Mouse (Mus musculus) hematopoietic stem cell, adult 5-6 weeks (primary cell): ENCODE measurements at regions not wholly inside any gene's neighbourhood (a gene's known extent, or its start where the extent isn't known, plus 50 kb on each side); places are given as distances from the start of the nearest gene placed in this dataset.
A peak's percentile ranks its signal among the peaks of the same experiment; 100 is the strongest.

ENCODE experiments used
- ATAC-seq, 2 experiments: fragments of 125-278 bp in 1 of 2; replicated peaks in 1 of 2; 2 replicates each; pipeline ENCODE4 v1.8.0; 2016 to 2017; ENCODE audit warnings: inconsistent platforms in 2 of 2, mild to moderate bottlenecking in 2 of 2, moderate number of reproducible peaks in 2 of 2, low read depth in 1 of 2, moderate TSS enrichment in 1 of 2; ENCODE audit not compliant: low FRiP score in 2 of 2, poor library complexity in 2 of 2, severe bottlenecking in 2 of 2, insufficient read depth in 1 of 2, low TSS enrichment in 1 of 2

DNA sequence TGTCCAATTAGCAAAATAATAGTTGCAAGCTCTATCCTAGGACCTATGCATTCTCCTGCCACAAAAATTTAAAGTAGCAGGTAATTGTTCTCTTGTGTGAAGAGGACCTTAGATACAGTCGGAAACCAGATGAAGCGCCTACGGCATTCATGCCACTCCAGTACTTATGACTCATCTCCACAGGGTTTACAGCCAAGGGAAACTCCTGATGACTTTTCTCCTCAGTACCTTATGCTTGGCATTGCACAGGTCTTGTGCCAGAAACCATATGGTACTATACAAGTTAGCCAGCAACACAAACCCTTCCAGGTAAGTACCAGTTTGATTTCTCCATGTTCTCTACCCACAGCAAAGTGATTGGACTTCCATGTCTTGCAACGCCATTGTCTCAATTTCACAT is 606.3 kb upstream of the Dmac1 start:
- ATAC-seq, result no peak

DNA sequence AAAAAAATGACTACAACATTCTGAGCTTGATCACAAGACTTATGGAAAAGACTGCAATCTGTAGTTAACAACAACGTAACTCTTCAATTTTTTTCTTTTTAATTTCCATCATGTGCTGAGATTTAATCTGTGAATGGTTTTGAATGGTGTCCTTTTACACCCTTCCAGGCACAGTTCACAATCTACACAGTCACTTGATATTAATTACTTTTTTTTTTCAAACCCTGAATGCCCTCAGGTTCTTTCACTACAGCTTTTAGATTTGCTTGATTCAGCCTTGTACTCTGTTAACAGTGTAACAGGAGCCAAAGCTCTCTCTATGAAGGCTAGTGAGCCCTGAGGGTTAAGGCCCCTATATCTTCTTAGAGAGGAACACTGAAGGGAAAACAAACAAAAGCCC is 591.7 kb upstream of the Dmac1 start:
- no peak for ATAC-seq

DNA sequence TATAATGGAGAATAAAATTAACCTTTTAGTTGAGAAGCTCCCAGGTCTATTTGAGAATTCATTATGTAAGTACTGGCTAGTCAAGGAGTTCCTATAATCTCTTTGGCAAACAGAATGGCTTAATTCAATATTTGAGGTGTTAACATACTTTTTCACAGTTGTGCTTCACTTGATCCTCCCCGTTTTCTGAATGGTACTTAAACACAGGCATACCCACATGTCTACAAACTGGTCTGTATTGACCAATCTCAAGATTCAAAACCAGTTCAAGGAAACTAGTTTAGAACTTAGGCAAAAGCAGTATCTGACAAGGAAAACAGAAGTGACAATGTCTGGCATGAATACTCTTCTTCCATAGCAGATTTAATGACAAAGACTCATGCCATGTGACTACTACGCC is 583.0 kb upstream of the Dmac1 start:
- no peak for ATAC-seq

DNA sequence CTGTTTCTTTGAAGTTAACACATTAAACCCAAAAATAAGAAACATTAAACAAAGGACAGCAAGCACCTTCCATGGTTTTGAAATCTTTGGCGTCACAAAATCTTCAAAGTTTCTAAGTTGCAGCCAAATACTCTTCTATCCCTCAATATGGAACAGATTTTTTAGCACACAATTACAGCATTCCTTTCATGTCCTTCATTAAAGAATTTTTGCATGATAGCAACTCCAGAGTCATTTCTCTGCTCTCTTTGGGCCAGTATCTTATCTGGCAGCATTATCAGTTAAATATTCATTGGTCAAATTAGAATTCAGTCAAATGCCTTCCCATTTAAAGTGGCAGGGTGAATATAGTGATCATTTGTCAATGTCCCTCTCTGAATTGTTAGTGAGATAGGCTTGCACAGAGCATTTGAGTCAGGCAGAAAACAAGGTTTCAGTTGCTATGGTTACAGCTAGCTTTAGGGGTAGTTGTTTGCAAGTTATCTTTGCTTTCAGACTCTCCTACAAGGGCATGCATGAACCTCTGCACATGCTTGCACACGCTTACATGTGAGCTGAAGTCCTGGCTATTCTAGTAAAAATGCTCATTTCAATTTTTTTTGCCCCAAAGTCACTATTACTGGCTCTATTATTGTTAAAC is 579.8 kb upstream of the Dmac1 start:
- no peak for ATAC-seq

DNA sequence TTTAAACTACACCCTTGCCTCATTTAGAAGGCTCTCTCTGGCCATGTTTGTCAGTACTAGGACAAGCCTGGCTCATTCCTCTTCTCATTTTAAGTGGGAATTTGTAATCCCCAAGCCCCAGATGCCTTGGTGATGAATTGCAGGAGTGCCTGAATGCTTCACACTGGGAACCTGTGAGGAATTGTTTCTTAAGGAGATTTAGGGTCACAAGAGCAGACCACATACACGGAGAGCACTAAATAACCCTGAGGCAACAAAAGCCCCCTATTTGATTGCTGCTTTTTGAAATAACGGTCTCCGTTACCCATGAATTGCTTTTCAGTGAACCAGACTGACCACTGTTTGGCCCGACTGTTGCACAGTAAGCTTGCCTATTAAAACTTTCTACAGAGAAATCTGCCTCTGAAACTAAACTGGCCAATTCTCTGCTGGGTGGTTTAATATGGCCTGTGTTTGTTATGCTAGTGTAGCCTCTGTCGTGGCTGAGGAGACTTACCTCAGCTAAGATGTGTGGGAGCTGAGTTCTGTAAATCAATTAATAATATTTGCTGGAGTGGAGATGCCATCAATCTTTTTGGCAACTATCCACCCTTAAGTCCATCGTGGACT is 577.7 kb upstream of the Dmac1 start:
- no peak for ATAC-seq

DNA sequence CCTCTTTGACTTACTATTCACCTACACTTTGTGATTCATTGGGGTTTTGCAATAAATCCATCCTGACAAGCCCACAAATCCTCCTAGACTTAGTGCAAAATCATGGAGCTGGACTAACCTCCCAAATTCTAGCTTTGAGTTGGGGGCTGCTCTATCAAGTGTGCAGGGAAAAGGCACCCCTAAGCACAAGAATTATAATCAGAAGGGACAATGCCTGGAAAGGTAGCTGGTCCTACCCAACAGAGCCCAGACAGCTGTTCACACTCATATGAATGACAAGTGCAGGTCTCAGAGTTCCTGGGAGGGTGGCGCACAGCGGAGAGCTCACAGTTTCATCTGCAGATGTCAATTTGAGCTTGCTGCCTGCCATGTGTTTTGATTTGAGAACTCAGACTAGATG is 572.2 kb upstream of the Dmac1 start:
- no peak for ATAC-seq

DNA sequence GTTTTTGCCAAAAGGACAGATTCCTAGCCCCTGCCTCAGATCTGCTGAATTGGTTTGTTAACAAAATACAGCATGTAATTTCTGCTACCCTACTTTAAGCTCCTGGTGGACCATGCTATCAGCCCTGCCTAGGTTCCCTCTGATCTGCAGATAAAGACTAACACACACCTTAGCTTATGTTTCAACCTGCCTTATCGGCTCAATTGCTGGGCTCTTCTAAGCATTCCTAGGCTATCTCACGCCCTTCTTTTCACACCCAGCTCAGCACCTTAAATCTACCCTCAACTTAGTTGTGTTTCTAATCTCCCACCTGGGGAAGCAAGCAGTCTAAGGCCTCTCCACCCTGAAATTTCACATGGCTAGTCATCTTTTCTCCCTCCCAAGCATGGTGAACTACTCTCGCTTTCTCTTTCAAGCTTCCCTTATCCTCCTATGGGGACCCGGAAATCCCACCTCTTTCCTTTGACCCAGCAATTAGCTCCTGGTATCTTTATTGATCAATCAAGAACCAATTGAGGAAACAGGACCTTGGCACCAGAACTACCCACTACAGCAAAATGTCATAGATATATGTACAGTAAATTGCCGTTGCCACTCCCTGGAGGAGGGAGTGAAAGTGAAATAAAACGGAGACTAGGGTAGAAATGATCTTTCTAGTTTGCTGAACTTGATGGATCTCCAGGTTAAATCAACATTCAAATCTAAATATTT is 569.7 kb upstream of the Dmac1 start:
- no peak for ATAC-seq

DNA sequence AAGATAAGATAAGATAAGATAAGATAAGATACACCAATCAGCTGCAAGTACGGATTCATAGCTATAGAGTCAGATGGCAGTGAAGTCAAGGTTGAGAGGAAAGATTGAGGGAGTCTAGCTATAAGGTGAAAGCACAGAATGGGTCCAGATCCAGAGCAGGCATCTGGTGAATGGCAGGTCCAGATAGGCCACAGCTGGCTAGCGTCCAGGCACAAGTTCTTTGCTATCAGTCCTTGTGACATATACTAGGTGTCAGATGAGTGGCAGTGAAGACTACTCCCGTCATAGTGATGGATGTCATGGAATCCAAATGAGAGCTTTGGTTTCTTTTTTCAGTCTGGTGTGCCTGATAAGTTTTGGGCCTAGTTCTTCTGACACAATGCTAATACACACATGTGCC is 566.9 kb upstream of the Dmac1 start:
- ATAC-seq, result no peak

DNA sequence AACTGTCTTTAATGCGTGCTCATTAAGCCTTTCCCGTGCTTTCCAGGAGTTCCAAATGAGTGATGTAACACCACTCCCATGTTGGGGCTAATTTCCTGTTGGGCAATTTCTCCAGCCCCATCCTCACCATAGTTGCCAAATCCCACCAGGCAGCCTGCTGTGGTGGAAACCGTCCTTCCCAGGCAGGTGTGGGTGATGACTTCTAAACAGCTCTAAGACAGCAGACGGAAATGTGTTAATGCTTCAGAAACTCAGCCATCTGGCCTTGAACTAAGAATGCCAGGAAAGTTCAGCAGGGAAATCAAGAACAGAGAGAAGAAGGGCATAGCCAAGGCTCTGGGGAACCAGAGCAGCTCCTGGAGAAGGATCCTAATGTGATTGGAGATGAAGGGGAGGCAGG is 560.5 kb upstream of the Dmac1 start:
- no peak for ATAC-seq

DNA sequence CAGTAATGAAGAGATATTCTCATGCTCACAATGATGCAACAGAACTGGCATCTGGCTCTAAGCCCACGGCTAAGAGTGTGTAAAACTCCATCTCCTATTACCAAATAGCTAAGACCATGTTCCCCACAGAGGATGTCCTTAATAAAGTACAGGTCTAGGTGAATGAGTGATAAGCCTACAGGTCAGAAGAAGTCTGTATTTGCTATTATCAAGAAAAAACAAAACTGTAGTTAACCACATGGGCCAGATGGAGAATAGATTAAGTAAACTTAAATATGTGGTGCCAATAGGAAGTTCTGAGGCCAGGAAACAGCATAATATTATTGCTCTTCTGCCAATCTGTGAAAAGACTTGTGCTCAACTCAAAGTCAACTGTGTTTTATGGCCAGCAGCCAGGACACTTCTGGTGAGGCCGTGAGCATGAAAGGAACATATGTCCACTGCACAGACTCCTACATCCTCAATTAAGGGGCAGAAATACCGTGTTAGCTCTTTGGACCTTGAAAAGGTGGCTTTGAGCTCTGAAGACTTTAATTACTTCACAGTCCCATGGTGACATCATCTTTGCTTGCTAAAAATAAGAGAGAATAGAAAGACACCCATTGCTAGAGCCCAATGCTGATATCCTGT is 549.1 kb upstream of the Dmac1 start:
- no peak for ATAC-seq

DNA sequence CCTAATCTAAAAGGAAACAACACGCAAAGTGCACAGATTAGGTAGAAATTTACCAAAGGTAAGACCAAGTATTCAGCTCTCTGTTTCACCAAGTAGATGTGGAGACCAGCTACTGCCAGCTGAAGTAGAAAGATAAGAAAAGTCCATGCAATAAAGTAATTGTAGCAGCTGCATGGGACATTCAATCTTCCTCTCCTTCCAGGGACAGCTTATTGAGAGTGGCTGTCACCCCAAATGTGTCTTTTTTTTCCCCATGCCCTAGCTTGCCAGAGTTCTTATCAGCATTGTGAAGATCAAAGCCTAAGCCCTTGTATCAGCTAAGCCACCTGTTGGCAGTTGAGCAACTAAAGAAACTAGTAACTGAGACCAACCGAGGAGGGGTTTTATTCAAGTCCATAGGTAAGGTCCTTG is 541.1 kb upstream of the Dmac1 start:
- ATAC-seq, result peak; percentile 32 to 42; a peak in 1 of 4 replicates

DNA sequence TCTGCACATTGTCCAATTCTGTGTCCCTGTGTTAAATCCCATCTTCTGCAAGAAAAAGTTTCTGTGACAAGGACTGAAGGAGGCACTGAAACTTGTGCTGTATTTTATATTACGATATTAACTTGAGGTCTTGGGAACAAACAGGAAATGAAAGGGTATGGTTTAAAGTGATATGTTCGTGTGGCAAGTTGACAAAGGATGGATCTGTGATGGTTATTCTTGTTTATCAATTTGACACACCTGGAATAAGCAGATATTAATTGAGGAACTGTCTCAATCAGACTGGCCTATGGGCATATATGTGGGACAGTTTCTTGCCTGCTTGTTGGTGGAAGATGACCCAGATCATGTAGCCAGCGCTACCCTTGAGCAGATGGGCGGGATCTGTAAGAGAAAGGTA is 537.9 kb upstream of the Dmac1 start:
- no peak for ATAC-seq

DNA sequence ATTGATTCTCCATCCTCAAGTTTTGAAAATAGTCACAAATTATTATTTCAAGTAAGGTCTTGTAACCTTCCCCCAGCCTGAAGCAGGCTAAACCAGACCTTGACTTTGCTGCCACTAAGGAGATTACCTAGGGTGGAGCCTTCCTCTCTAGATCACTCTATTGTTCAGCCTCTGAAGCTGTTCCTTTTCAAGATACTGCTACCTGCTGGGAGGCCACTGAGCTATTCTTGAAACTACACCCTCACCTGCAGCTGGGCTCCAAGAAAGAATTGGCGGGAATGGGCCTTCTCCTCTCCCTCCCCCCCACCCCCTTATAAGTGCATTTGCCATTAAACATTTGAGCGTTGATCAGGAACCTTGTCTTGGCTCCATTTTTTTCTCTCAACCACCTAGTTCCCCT is 534.2 kb upstream of the Dmac1 start:
- no peak for ATAC-seq

DNA sequence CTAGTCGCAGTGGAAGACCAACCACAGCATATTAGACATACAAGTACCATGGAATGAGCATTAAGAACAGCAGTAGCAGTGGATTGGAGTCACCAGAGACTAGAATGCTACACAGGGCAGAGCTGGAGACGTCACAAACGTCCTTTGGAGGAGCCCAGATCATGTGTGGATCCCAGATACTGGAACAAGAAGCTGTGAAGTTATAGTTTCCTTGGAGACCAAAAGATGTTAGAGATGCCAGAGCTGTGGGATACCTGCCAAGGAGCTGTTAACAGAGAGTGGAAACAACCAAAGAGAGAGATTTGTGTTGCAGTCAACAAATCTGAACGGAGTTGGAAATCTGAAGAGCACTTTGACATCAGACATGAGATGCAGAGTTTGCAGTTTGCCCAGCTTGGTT is 523.8 kb upstream of the Dmac1 start:
- ATAC-seq, result no peak

DNA sequence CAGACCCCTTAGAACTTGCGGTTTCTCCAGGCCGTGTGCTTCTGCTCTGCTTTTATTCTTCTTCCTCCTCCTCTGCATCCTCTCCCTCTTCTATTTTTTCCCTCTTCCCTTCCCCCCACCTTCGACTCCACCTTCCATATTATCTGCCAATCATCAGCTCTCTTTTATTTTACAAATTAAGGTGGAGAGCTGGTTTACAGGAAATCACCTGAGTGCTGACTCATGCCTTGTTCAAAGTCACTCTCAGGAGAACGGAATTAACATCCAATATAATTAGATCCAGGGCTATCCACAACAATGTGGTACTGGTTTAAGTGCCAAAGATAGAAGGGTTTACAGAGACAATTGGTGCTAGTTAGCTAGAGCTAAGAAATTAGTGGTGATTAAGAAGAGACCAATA is 523.1 kb upstream of the Dmac1 start:
- ATAC-seq, result no peak

DNA sequence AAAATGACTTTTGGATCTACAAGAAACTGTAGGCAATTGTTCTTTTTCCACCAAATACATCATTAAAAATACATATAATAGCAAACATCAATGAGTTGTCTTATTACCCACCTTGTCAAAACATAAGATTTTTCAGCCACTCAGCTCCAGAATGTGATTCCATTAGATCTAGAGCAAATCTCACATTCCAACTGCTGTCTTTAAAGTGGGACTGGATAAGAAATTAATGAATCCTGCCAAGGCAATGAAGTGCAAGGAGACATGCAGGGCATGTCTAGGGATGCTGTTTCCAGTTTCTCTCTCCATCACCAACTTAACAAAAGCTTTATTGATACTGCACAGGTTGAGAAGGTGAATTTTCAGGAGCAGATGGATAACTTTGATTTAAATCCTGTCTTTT is 513.7 kb upstream of the Dmac1 start:
- ATAC-seq, result no peak

DNA sequence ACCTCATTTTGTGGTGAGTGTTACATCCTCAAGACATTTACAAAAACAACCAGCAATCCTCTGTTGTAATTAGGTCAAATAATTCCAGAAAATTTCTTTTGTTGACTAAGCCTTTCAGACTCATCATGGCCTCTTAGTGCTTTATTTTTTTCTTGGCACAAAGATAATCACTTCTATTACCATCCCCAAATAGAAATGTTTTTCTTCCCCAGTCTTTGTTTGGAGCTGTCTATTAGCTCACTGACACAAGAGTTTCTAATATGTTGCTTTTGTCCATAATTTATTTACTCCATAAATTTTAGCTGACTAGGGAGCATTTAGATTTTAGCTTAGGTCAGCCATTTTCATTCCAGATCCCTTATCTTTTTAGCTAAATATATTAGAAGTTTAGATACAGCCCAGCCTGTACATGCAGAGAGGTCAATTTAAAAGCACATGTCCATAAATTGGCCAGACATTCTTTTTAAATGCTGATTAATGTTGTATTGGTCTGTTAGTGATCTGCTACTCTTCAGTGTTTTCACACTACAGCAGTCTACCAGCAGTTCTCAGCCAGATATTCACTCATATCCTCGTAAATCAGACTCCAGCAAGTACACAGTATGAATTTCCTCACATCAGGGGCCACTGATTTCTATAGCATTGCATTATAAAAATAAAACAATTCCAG is 513.0 kb upstream of the Dmac1 start:
- no peak for ATAC-seq

DNA sequence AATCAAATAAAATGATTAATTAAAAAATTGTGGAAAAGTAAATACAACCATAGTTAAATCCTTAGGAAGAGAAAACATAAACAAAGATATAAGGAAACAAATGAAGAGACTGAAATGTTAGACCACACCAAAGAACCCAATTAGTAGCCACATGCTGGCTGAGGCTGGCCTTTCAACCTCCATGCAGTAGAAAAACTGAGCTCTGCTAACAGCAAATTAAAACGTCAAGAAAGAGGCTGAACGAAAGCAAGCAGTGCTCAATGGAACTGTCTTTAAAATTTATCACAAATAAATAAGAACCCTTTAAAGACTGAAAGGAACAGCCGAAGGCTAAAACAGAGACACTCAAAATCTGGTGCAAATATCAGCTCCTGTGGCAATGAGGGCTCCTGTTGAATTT is 509.3 kb upstream of the Dmac1 start:
- ATAC-seq, result no peak
